Mouse (Mus musculus) retina, postnatal 7 days (tissue): ENCODE data around the gene 1810013L24Rik.
"Not testable (repeated sequence)": the region's sequence is repeated elsewhere in the genome, so short reads cannot be mapped to it uniquely, and the experiment has no call there.

Experiments
- DNase-seq: peaks from one replicate; pipeline ENCODE4 v3.0.0-alpha.2; 2012; ENCODE audit warnings: low read depth, low spot score

Gene 1810013L24Rik

GRCm38 (mm10) chr16:8836876-8837275 is 7.0 kb downstream of the 1810013L24Rik start:
- DNase-seq = no peak

- no peak for DNase-seq
Measured at GRCm38 (mm10) chr16:8837595-8837994, 7.7 kb downstream of the 1810013L24Rik start.

DNA sequence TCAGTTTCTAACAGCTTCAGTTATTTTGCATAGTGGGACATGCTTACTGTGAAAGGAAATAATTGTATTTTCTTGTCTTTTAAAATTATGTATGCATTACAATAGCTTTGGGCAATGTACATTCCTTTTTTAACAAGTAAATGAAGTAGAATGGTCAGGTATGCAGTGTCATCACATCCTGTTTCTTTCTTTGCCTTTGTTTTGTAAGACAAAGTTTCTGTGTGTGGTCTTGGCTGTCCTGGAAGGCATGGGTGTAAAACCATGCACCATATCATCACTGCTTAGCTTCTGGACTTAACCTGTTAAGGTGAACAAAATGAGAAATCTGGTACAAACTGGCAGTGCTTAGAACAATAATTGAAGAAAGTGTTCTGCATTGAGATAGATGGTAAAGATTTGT is 9.0 kb downstream of the 1810013L24Rik start:
- DNase-seq = no peak

DNA sequence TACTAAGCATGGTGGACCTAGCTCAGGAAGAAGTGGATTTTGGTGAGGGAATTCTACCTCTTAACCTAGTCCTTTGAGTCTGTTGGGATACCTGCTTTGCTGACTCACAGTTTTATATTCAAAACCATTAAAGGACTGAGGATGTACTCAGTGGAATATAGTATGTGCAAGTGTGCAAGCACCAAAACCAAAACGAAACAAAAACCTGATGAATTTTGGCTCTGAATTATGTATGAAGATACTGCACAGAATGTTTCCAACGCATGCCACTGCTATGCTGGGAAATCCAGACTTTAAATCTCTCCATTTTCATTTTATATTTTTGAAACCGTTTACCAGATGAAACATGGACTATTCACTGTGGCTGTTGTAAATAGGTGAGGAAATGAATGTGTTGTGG is 10.7 kb downstream of the 1810013L24Rik start:
- DNase-seq = no peak

GRCm38 (mm10) chr16:8842962-8843361 is 13.1 kb downstream of the 1810013L24Rik start:
- no peak for DNase-seq

DNA sequence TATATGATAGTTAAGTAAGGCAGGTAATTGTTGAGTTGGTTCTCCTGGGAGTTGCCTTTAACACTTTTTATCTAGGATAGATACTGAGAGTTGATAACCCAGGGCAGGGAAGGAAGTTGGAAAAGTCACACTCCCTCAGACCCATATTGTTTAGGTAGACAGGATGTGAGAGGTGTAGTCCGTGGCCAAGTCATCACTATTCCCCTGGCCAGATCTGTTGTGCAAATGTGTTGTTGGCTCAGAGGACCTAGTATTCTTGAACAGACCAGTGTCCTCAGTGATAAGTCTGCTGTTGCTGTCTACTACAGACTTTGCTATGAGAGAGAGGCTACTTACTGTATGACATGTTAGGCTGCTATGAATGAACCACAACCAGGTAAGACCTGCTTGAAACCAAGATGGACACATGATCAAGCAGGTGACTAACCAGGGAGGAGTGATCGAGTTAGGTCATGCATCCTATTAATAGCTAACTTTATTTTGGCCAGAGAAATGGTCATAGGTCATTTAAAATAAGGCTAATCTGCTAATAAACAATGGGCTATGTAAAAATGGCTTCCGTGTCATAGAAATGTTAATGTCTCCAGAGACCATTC is 13.8 kb downstream of the 1810013L24Rik start:
- DNase-seq = no peak

- no peak for DNase-seq
Measured at GRCm38 (mm10) chr16:8845986-8846385, 16.1 kb downstream of the 1810013L24Rik start.

- DNase-seq = no peak
Measured at GRCm38 (mm10) chr16:8848309-8849068, 18.6 kb downstream of the 1810013L24Rik start.

- DNase-seq = no peak
Measured at GRCm38 (mm10) chr16:8849929-8850328, 20.0 kb downstream of the 1810013L24Rik start.

- DNase-seq = no peak
Measured at GRCm38 (mm10) chr16:8855143-8855542, 25.2 kb downstream of the 1810013L24Rik start.

GRCm38 (mm10) chr16:8856820-8857219 is 26.9 kb downstream of the 1810013L24Rik start:
- no peak for DNase-seq

DNA sequence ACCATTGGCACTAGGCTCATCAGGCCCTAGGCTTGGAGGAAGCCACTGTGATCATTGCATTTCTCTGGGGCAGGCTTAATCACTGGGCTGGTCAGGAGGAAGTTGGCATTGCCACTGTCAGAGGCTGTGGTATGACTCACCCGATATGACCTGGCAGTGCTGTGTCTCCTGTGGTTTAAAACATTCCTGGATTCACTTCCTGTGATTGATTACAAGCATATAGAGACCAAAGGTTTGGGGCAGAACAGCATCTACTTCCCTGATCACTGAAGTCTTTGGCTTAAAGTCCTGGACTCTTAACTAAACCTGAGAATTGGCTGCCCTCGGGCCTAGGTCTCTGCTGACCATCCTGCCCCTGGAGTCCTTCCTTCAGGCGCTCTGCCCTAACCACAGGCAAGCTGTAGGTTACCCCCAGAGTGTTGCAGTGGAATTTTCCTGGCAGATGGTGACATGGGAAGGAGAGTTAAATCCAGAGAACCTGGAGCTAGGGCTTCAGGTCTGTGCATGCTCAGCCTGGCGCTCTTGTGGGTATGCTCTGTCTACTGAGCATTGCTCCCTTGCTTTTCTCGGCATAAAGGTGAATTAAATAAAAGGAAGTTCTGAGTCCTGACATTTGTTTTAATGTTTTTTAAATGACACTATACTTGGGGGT is 32.6 kb downstream of the 1810013L24Rik start:
- DNase-seq = no peak

- DNase-seq = no peak
Measured at GRCm38 (mm10) chr16:8864223-8864631, 34.3 kb downstream of the 1810013L24Rik start.

DNA sequence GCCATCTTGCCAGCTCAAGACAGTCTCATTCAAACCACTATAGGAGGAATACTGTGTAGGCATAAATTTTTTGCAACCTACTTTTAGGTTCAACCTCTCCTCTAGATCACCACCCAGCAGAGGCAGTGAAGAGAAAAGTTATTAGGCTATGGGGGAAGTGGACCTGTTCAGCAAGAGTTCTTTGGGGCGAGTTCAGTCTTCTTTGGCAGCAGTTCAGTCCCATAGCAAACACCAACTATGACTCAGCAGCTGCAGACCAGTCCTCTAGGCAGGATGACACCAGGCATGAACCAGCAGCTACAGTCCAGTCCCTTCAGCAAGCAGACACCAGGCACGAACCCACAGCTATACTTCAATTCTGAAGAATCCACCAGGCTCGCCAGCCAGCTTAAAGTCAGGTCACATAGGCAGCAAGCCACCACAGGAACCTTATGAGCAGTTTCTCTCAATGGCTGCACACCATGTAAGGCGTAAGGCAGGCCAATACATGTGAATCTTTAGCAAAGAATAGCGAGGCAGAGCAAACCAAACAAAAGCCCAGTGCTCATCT is 37.6 kb downstream of the 1810013L24Rik start:
- no peak for DNase-seq

- DNase-seq = no peak
Measured at GRCm38 (mm10) chr16:8868506-8868905, 38.6 kb downstream of the 1810013L24Rik start.

GRCm38 (mm10) chr16:8869715-8870114 is 39.8 kb downstream of the 1810013L24Rik start:
- peak; percentile 65 for DNase-seq

DNA sequence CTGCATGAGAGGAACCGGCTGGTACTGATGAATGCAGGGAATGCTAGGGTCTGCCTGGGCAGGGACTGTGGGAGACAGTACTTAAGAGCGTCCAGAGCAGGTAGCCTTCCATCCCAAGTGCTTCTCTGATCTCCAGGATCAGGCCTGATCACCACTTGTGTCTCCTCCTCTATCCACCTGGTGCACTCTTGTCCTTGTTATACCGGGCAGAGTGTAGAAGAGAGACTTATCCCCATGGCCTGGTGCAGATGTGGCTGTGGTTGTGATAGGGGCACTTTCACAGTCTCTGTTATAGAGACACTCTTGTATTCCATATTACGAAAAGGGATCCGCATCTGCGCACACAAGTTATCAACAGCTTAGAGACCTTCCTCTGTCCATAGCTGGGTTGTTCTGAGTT is 41.5 kb downstream of the 1810013L24Rik start:
- DNase-seq = no peak

- no peak for DNase-seq
Measured at GRCm38 (mm10) chr16:8872019-8872418, 42.1 kb downstream of the 1810013L24Rik start.

DNA sequence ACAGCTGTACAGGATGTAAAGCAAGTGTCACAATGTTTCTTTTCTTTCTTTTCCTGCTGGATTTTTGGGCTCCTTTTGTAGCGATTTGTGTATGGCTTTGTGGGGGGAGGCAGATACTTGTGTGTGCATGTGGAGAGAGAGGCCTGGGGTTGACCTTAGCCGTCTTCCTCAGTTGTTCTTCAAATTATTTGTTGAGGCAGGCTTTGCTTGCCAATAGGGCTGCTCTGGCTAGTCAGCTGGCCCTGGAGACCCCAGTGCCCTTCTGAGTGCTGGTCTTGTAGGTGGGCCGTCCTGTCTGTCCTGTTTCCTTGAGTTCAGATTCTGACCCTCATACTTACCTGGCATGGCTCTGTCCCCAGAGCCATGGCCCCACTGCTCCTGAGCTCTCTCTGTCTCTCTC is 42.6 kb downstream of the 1810013L24Rik start:
- no peak for DNase-seq

DNA sequence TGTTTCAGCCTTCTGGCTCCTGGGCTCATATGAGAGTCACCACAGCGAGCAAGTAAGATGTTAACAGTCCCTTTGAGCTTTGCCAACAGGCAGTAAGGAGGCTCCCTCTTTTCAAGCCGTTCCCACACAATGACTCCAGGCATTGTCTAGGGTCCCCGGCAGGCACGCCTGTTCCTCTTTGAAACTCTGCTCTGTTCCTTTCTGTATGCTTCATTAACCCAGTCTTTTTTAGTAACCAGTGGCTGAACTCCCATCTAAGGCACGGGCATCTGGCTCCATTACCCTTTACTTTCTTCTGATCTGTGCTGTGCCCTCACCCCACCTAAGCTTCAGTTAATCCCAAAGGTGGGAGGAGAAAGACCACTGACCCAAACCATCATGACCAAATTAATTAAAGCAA is 50.2 kb downstream of the 1810013L24Rik start:
- no peak for DNase-seq

GRCm38 (mm10) chr16:8883674-8884241 is 53.9 kb downstream of the 1810013L24Rik start:
- peak; percentile 65 for DNase-seq

- DNase-seq = not testable (repeated sequence)
Measured at GRCm38 (mm10) chr16:8894214-8894613, 64.3 kb downstream of the 1810013L24Rik start.
